Mouse (Mus musculus): ENCODE results near the gene Neurl3. TPM values are rescaled to one million over a fixed set of nuclear protein-coding genes. Genes with fewer than 3 reads are reported as not detected.

The Neurl3 gene
- polyA plus RNA-seq, 1 experiment: 0.46 TPM

GRCm38 (mm10) chr1:36251426-36251825 lies 23.1 kb downstream of the Neurl3 start:
- no peaks in the 10 kb centered on the region for H3K4me1 ChIP-seq (ENCODE audit: control insufficient read depth, insufficient read depth, low read length)
- TF ChIP-seq POLR2A (IDR thresholded peaks at IDR 0.05; ENCODE audit: low read depth, low read length): no peak
- TF ChIP-seq CTCF (IDR thresholded peaks at IDR 0.05; ENCODE audit: borderline replicate concordance, insufficient read depth, low read length): no peak
- H3K27ac ChIP-seq (ENCODE audit: insufficient read depth, low read length): no peak overlapping the region
- H3K4me3 ChIP-seq (ENCODE audit: insufficient read depth, low read length): no peak overlapping the region

- H3K4me1 ChIP-seq (ENCODE audit: control insufficient read depth, insufficient read depth, low read length): peaks cover 6% of the 10 kb centered on the region
- H3K27ac ChIP-seq (ENCODE audit: insufficient read depth, low read length): no peak overlapping the region
- H3K4me3 ChIP-seq (ENCODE audit: insufficient read depth, low read length): no peak overlapping the region
- TF ChIP-seq CTCF (IDR thresholded peaks at IDR 0.05; ENCODE audit: borderline replicate concordance, insufficient read depth, low read length) (no peak), POLR2A (IDR thresholded peaks at IDR 0.05; ENCODE audit: low read depth, low read length) (no peak)
Measured at GRCm38 (mm10) chr1:36246688-36247087, 27.8 kb downstream of the Neurl3 start.

GRCm38 (mm10) chr1:36244828-36245215 lies 29.7 kb downstream of the Neurl3 start:
- Histone ChIP-seq H3K4me3 (ENCODE audit: insufficient read depth, low read length) (no peak overlapping the region), H3K27ac (ENCODE audit: insufficient read depth, low read length) (no peak overlapping the region), H3K4me1 (ENCODE audit: control insufficient read depth, insufficient read depth, low read length) (peaks cover 6% of the 10 kb centered on the region)
- no peak for TF ChIP-seq POLR2A (IDR thresholded peaks at IDR 0.05; ENCODE audit: low read depth, low read length)
- no peak for TF ChIP-seq CTCF (IDR thresholded peaks at IDR 0.05; ENCODE audit: borderline replicate concordance, insufficient read depth, low read length)

- TF ChIP-seq CTCF (IDR thresholded peaks at IDR 0.05; ENCODE audit: borderline replicate concordance, insufficient read depth, low read length): no peak
- peak; percentile 78 for TF ChIP-seq POLR2A (IDR thresholded peaks at IDR 0.05; ENCODE audit: low read depth, low read length)
- Histone ChIP-seq H3K4me1 (ENCODE audit: control insufficient read depth, insufficient read depth, low read length) (peaks cover 6% of the 10 kb centered on the region), H3K27ac (ENCODE audit: insufficient read depth, low read length) (peak within 1 kb of the TSS; percentile 36; the same call in 1 of the 2 replicates), H3K4me3 (ENCODE audit: insufficient read depth, low read length) (peak within 1 kb of the TSS; percentile 71)
Measured at GRCm38 (mm10) chr1:36244058-36244827, 30.2 kb downstream of the Neurl3 start, which contains the start of gene Uggt1. Gene Uggt1, minus strand, starts transcription at chr1:36244720.

- TF ChIP-seq CTCF (IDR thresholded peaks at IDR 0.05; ENCODE audit: borderline replicate concordance, insufficient read depth, low read length) (no peak), POLR2A (IDR thresholded peaks at IDR 0.05; ENCODE audit: low read depth, low read length) (no peak)
- Histone ChIP-seq H3K4me3 (ENCODE audit: insufficient read depth, low read length) (peak overlapping the region; percentile 71), H3K4me1 (ENCODE audit: control insufficient read depth, insufficient read depth, low read length) (peaks cover 6% of the 10 kb centered on the region), H3K27ac (ENCODE audit: insufficient read depth, low read length) (peak overlapping the region; percentile 36; the same call in 1 of the 2 replicates)
Measured at GRCm38 (mm10) chr1:36243447-36244057, 30.9 kb downstream of the Neurl3 start.

- Histone ChIP-seq H3K4me3 (ENCODE audit: insufficient read depth, low read length) (no peak overlapping the region), H3K27ac (ENCODE audit: insufficient read depth, low read length) (no peak overlapping the region), H3K4me1 (ENCODE audit: control insufficient read depth, insufficient read depth, low read length) (peaks cover 6% of the 10 kb centered on the region)
- TF ChIP-seq CTCF (IDR thresholded peaks at IDR 0.05; ENCODE audit: borderline replicate concordance, insufficient read depth, low read length) (no peak), POLR2A (IDR thresholded peaks at IDR 0.05; ENCODE audit: low read depth, low read length) (no peak)
Measured at GRCm38 (mm10) chr1:36241903-36242429, 32.5 kb downstream of the Neurl3 start.

GRCm38 (mm10) chr1:36240176-36240575 lies 34.3 kb downstream of the Neurl3 start:
- H3K27ac ChIP-seq (ENCODE audit: insufficient read depth, low read length): no peak overlapping the region
- no peak for TF ChIP-seq POLR2A (IDR thresholded peaks at IDR 0.05; ENCODE audit: low read depth, low read length)
- TF ChIP-seq CTCF (IDR thresholded peaks at IDR 0.05; ENCODE audit: borderline replicate concordance, insufficient read depth, low read length): no peak
- no peak overlapping the region for H3K4me3 ChIP-seq (ENCODE audit: insufficient read depth, low read length)
- peaks cover 15% of the 10 kb centered on the region for H3K4me1 ChIP-seq (ENCODE audit: control insufficient read depth, insufficient read depth, low read length)

GRCm38 (mm10) chr1:36239396-36239795 lies 35.1 kb downstream of the Neurl3 start:
- H3K4me3 ChIP-seq (ENCODE audit: insufficient read depth, low read length): no peak overlapping the region
- H3K4me1 ChIP-seq (ENCODE audit: control insufficient read depth, insufficient read depth, low read length): peaks cover 13% of the 10 kb centered on the region
- no peak overlapping the region for H3K27ac ChIP-seq (ENCODE audit: insufficient read depth, low read length)
- TF ChIP-seq CTCF (IDR thresholded peaks at IDR 0.05; ENCODE audit: borderline replicate concordance, insufficient read depth, low read length) (no peak), POLR2A (IDR thresholded peaks at IDR 0.05; ENCODE audit: low read depth, low read length) (no peak)

GRCm38 (mm10) chr1:36235855-36236254 lies 38.6 kb downstream of the Neurl3 start:
- H3K27ac ChIP-seq (ENCODE audit: insufficient read depth, low read length): peak overlapping the region; percentile 14; the same call in 1 of the 2 replicates
- H3K4me3 ChIP-seq (ENCODE audit: insufficient read depth, low read length): no peak overlapping the region
- TF ChIP-seq CTCF (IDR thresholded peaks at IDR 0.05; ENCODE audit: borderline replicate concordance, insufficient read depth, low read length) (no peak), POLR2A (IDR thresholded peaks at IDR 0.05; ENCODE audit: low read depth, low read length) (no peak)
- peaks cover 13% of the 10 kb centered on the region for H3K4me1 ChIP-seq (ENCODE audit: control insufficient read depth, insufficient read depth, low read length)
